Mouse (Mus musculus): ENCODE measurements at regions not wholly inside any gene's neighbourhood (a gene's known extent, or its start where the extent isn't known, plus 50 kb on each side); places are given as distances from the start of the nearest gene placed in this dataset.

DNA sequence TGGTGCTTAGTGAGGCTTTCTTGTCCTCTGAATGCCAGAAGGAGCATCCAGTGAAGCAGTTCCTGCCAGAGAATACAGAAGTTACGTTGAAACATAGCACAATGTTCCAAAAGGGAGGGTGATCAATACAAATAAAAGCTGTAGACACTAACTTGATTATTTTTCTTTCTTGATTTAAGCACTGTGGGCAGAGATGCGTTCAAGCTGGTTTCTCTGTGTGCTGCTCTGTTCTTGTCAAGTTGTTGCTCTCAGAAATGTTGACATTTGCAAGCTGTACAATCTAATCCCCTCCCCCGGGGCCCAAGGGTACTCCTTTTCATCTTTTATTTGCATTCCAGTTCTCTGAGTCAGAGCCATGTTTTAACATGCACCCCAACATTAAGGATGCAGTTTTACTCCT is 177.7 kb downstream of the Npr3 start:
- TF ChIP-seq CTCF (IDR thresholded peaks at IDR 0.05; ENCODE audit: low read depth) (no peak), EP300 (IDR thresholded peaks at IDR 0.05; ENCODE audit: low read depth) (no peak)
